Mouse (Mus musculus): ENCODE data around the gene Klhl36. TPM values are rescaled to one million over a fixed set of nuclear protein-coding genes. Genes with fewer than 3 reads are reported as not detected.

Gene Klhl36
- polyA plus RNA-seq, 1 experiment from 2014 or later, result 11.9 TPM

GRCm38 (mm10) chr8:119917415-119917814 is 55.3 kb downstream of the Klhl36 start:
- Histone ChIP-seq H3K4me3 (ENCODE audit: low read depth, low read length) (no peak overlapping the region), H3K27ac (ENCODE audit: low read depth, low read length) (no peak overlapping the region), H3K9ac (ENCODE audit: low read length) (no peak overlapping the region), H3K36me3 (ENCODE audit: control insufficient read depth, insufficient read depth, low read length) (0 out of 2 replicates have a peak, but pooled peaks cover 3% of the 10 kb centered on the region), H3K27me3 (replicated peaks; ENCODE audit: control insufficient read depth, insufficient read depth, low read length) (no peaks in the 10 kb centered on the region), H3K4me1 (ENCODE audit: control insufficient read depth, insufficient read depth, low read length) (peaks cover 21% of the 10 kb centered on the region), H3K9me3 (replicated peaks; ENCODE audit: control insufficient read depth, low read length) (no peaks in the 10 kb centered on the region), H3K4me2 (ENCODE audit: low read length) (no peak overlapping the region)
- DNase-seq (ENCODE audit: low spot score) (no peak), ATAC-seq (no peak)
- 95% methylated on average over 3 of the region's 3 CpGs for WGBS

GRCm38 (mm10) chr8:119918155-119918567 is 56.1 kb downstream of the Klhl36 start:
- 0 out of 2 replicates have a peak, but pooled peaks cover 3% of the 10 kb centered on the region for H3K36me3 ChIP-seq (ENCODE audit: control insufficient read depth, insufficient read depth, low read length)
- H3K4me2 ChIP-seq (ENCODE audit: low read length), result no peak overlapping the region
- no peak overlapping the region for H3K4me3 ChIP-seq (ENCODE audit: low read depth, low read length)
- no peaks in the 10 kb centered on the region for H3K9me3 ChIP-seq (replicated peaks; ENCODE audit: control insufficient read depth, low read length)
- H3K4me1 ChIP-seq (ENCODE audit: control insufficient read depth, insufficient read depth, low read length), result peaks cover 14% of the 10 kb centered on the region
- H3K27me3 ChIP-seq (replicated peaks; ENCODE audit: control insufficient read depth, insufficient read depth, low read length), result no peaks in the 10 kb centered on the region
- 90% methylated on average over 1 of the region's 1 CpGs for WGBS
- no peak overlapping the region for H3K9ac ChIP-seq (ENCODE audit: low read length)
- H3K27ac ChIP-seq (ENCODE audit: low read depth, low read length), result no peak overlapping the region
- ATAC-seq (no peak), DNase-seq (ENCODE audit: low spot score) (no peak)

GRCm38 (mm10) chr8:119923259-119923658 is 61.2 kb downstream of the Klhl36 start:
- Histone ChIP-seq H3K4me3 (ENCODE audit: low read depth, low read length) (no peak overlapping the region), H3K4me2 (ENCODE audit: low read length) (no peak overlapping the region), H3K4me1 (ENCODE audit: control insufficient read depth, insufficient read depth, low read length) (no peaks in the 10 kb centered on the region), H3K27me3 (replicated peaks; ENCODE audit: control insufficient read depth, insufficient read depth, low read length) (no peaks in the 10 kb centered on the region), H3K27ac (ENCODE audit: low read depth, low read length) (no peak overlapping the region), H3K36me3 (ENCODE audit: control insufficient read depth, insufficient read depth, low read length) (0 out of 2 replicates have a peak, but pooled peaks cover 3% of the 10 kb centered on the region), H3K9ac (ENCODE audit: low read length) (no peak overlapping the region), H3K9me3 (replicated peaks; ENCODE audit: control insufficient read depth, low read length) (no peaks in the 10 kb centered on the region)
- WGBS, result 85% methylated on average over 5 of the region's 5 CpGs
- DNase-seq (ENCODE audit: low spot score), result no peak
- ATAC-seq, result no peak

DNA sequence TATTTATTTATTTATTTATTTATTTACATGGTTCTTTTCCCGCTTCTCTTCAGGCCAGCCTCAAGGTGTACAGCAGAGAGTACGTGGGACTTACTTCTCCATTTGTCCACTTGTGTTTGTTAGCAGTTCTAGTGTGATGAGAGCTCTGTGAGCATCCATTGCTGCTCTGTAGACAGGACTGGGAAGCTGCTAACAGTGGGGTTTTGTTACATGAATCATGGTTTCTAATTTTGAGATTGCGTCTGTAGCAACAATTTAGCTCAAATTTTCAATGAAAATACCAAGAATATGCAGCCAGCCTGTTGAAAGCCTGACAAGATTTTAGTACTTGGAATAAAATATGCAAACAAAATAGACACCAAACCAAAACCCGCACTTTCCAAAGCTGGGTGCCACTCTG is 63.4 kb downstream of the Klhl36 start:
- no peaks in the 10 kb centered on the region for H3K9me3 ChIP-seq (replicated peaks; ENCODE audit: control insufficient read depth, low read length)
- H3K4me1 ChIP-seq (ENCODE audit: control insufficient read depth, insufficient read depth, low read length), result no peaks in the 10 kb centered on the region
- no peak for DNase-seq (ENCODE audit: low spot score)
- no peak overlapping the region for H3K27ac ChIP-seq (ENCODE audit: low read depth, low read length)
- no peak for ATAC-seq
- no peak overlapping the region for H3K4me2 ChIP-seq (ENCODE audit: low read length)
- H3K27me3 ChIP-seq (replicated peaks; ENCODE audit: control insufficient read depth, insufficient read depth, low read length), result no peaks in the 10 kb centered on the region
- WGBS, result 88% methylated on average over 4 of the region's 4 CpGs
- no peaks in the 10 kb centered on the region for H3K36me3 ChIP-seq (ENCODE audit: control insufficient read depth, insufficient read depth, low read length)
- no peak overlapping the region for H3K9ac ChIP-seq (ENCODE audit: low read length)
- no peak overlapping the region for H3K4me3 ChIP-seq (ENCODE audit: low read depth, low read length)

- WGBS, result 89% methylated on average over 2 of the region's 2 CpGs
- no peak for DNase-seq (ENCODE audit: low spot score)
- no peaks in the 10 kb centered on the region for H3K4me1 ChIP-seq (ENCODE audit: control insufficient read depth, insufficient read depth, low read length)
Observed at GRCm38 (mm10) chr8:119926474-119926873, 64.4 kb downstream of the Klhl36 start.

More at GRCm38 (mm10) chr8:119926474-119926873, 64.4 kb downstream of the Klhl36 start:
- Histone ChIP-seq H3K27ac (ENCODE audit: low read depth, low read length) (no peak overlapping the region), H3K27me3 (replicated peaks; ENCODE audit: control insufficient read depth, insufficient read depth, low read length) (no peaks in the 10 kb centered on the region), H3K9me3 (replicated peaks; ENCODE audit: control insufficient read depth, low read length) (no peaks in the 10 kb centered on the region), H3K36me3 (ENCODE audit: control insufficient read depth, insufficient read depth, low read length) (no peaks in the 10 kb centered on the region), H3K9ac (ENCODE audit: low read length) (no peak overlapping the region), H3K4me2 (ENCODE audit: low read length) (no peak overlapping the region), H3K4me3 (ENCODE audit: low read depth, low read length) (no peak overlapping the region)
- no peak for ATAC-seq

Other genes with a start within 250 kb of the Klhl36 start
- gene Adad2, start 249.5 kb upstream of the Klhl36 start, polyA plus RNA-seq (2014; fragmentation: Nextera tagmentation; extraction: Ambion mirVana), result 0.09 TPM in 1 of 2 replicates, not detected in the other
- gene Kcng4, start 226.6 kb upstream of the Klhl36 start, polyA plus RNA-seq (2014; fragmentation: Nextera tagmentation; extraction: Ambion mirVana), result 0.20 and 0.21 TPM in 2 replicates
- 3.7 and 4.5 TPM in 2 replicates for gene Wfdc1, start 195.9 kb upstream of the Klhl36 start, polyA plus RNA-seq (2014; fragmentation: Nextera tagmentation; extraction: Ambion mirVana)
- 0.05 TPM in 1 of 2 replicates, not detected in the other for gene Atp2c2, start 162.3 kb upstream of the Klhl36 start, polyA plus RNA-seq (2014; fragmentation: Nextera tagmentation; extraction: Ambion mirVana)
- gene Tldc1, start 83.8 kb upstream of the Klhl36 start, polyA plus RNA-seq (2014; fragmentation: Nextera tagmentation; extraction: Ambion mirVana), result 5.1 and 6.0 TPM in 2 replicates
- 403 and 455 TPM in 2 replicates for gene Cotl1, start 21.7 kb upstream of the Klhl36 start, polyA plus RNA-seq (2014; fragmentation: Nextera tagmentation; extraction: Ambion mirVana)
- gene Usp10, start 48.1 kb downstream of the Klhl36 start, polyA plus RNA-seq (2014; fragmentation: Nextera tagmentation; extraction: Ambion mirVana), result 94.2 and 119 TPM in 2 replicates
- 4.5 and 7.4 TPM in 2 replicates for gene Gm20388, start 48.6 kb downstream of the Klhl36 start, polyA plus RNA-seq (2014; fragmentation: Nextera tagmentation; extraction: Ambion mirVana)
- 0.79 and 0.95 TPM in 2 replicates for gene Crispld2, start 130.2 kb downstream of the Klhl36 start, polyA plus RNA-seq (2014; fragmentation: Nextera tagmentation; extraction: Ambion mirVana)
- gene Zdhhc7, start 239.2 kb downstream of the Klhl36 start, polyA plus RNA-seq (2014; fragmentation: Nextera tagmentation; extraction: Ambion mirVana), result 19.5 and 21.8 TPM in 2 replicates